8 mouse cellular contexts compared by ENCODE assay signal in genomic region chrX:48425280-48425679, GRCm38 (mm10). TPM values are rescaled to one million over a fixed set of nuclear protein-coding genes. Genes with fewer than 3 reads are reported as not detected.
DNase-seq lines count a peak whose midpoint lies in the region; ATAC-seq and TF ChIP-seq lines count a peak whose summit lies in the region.

No protein-coding gene starts in this region.

- H3K4me1 ChIP-seq in bone marrow macrophage, adult 2 months (ENCODE audit: control insufficient read depth, insufficient read depth, low read length) = peaks cover 49% of the 10 kb centered on the region
- peaks cover 35% of the 10 kb centered on the region for H3K4me1 ChIP-seq in liver, embryonic 13.5 days (replicated peaks)

- peak; percentile 47; the same call in 1 of the 2 replicates for ATAC-seq in liver, embryonic 13.5 days (ENCODE audit: low read depth)

- H3K4me2 ChIP-seq in liver, embryonic 13.5 days = peak overlapping the region; percentile 61

- WGBS in liver, embryonic 13.5 days (ENCODE audit: insufficient replicate concordance) = 16% methylated on average over 7 of the region's 7 CpGs

- peak; percentile 23 for DNase-seq in adrenal gland, postnatal 14 days
- no peak for DNase-seq in adrenal gland, adult 18-20 months (ENCODE audit: low spot score in 2 of 2)
- DNase-seq in liver, embryonic 13.5 days = no peak
- peak; percentile 20 to 53 for DNase-seq in spleen, postnatal 10 days (ENCODE audit: low spot score in 2 of 2)
- no peak for DNase-seq in urinary bladder, postnatal 4 days (ENCODE audit: low spot score in 2 of 2)
- DNase-seq in urinary bladder, postnatal 10 days (ENCODE audit: low spot score) = no peak
- DNase-seq in adrenal gland, adult 2 months = no peak

- no peaks in the 10 kb centered on the region for H3K27me3 ChIP-seq in liver, embryonic 13.5 days

- no peaks in the 10 kb centered on the region for H3K36me3 ChIP-seq in liver, embryonic 13.5 days

- no peak for TF ChIP-seq POLR2A in bone marrow macrophage, adult 2 months (IDR thresholded peaks at IDR 0.05; ENCODE audit: borderline replicate concordance, low read depth, low read length)

- no peak overlapping the region for H3K9ac ChIP-seq in liver, embryonic 13.5 days

- H3K4me3 ChIP-seq in bone marrow macrophage, adult 2 months (ENCODE audit: insufficient read depth, low read length) = peak overlapping the region; percentile 53
- H3K4me3 ChIP-seq in liver, embryonic 13.5 days (replicated peaks) = peak overlapping the region; percentile 35

- peak overlapping the region; percentile 79 for H3K27ac ChIP-seq in bone marrow macrophage, adult 2 months (ENCODE audit: insufficient read depth, low read depth, low read length)
- H3K27ac ChIP-seq in liver, embryonic 13.5 days = peak overlapping the region; percentile 68; the same call in 1 of the 2 replicates

- no peak for TF ChIP-seq CTCF in bone marrow macrophage, adult 2 months (IDR thresholded peaks at IDR 0.05; ENCODE audit: low read depth, low read length)

- H3K9me3 ChIP-seq in liver, embryonic 13.5 days (replicated peaks) = no peaks in the 10 kb centered on the region

RNA-seq across cellular contexts. Expression of gene Elf4, which starts 37.7 kb away (rescaled TPM):
- total RNA-seq in adrenal gland, postnatal 14 days (2021) = 13.9 and 18.0 TPM in 2 replicates
- 10 to 100 TPM in 1 of 2 experiments, 1 to 10 TPM in 1; 9.9 to 14.6 TPM for total RNA-seq in adrenal gland, adult 18-20 months (2021)
- 46.8 and 49.2 TPM in 2 replicates for polyA plus RNA-seq in bone marrow macrophage, adult 2 months (2012; ENCODE audit: insufficient read depth, insufficient read length, missing spikeins)
- polyA plus RNA-seq in liver, embryonic 13.5 days (2015; fragmentation: Nextera tagmentation; extraction: Ambion mirVana) = 1.8 and 2.2 TPM in 2 replicates
- total RNA-seq in adrenal gland, adult 2 months (2021) = 10 to 100 TPM in 1 of 2 experiments, 1 to 10 TPM in 1; 8.2 to 19.1 TPM
- 8.1 and 13.5 TPM in 2 replicates for polyA plus RNA-seq in adrenal gland, adult 2 months (2012; rRNA removed)

Comparison
In these comparisons a context has a peak if more than half of its experiments do, and no peak if none do; other contexts are left out.
1. DNase-seq: peak in adrenal gland, postnatal 14 days (single experiment) and spleen, postnatal 10 days (2 of 2); none in adrenal gland, adult 18-20 months (0 of 2), liver, embryonic 13.5 days (single experiment), urinary bladder, postnatal 4 days (0 of 2), urinary bladder, postnatal 10 days (single experiment) and adrenal gland, adult 2 months (single experiment).